Mouse (Mus musculus) ovary, postnatal 10 days (tissue): ENCODE data around the gene Parp8.

Experiments used
- DNase-seq: peaks from one replicate; pipeline ENCODE4 v3.0.0; 2022; ENCODE audit warnings: low spot score

Parp8 gene

GRCm38 (mm10) chr13:116870221-116870620, 155.1 kb downstream of the Parp8 start:
- DNase-seq: no peak

DNA sequence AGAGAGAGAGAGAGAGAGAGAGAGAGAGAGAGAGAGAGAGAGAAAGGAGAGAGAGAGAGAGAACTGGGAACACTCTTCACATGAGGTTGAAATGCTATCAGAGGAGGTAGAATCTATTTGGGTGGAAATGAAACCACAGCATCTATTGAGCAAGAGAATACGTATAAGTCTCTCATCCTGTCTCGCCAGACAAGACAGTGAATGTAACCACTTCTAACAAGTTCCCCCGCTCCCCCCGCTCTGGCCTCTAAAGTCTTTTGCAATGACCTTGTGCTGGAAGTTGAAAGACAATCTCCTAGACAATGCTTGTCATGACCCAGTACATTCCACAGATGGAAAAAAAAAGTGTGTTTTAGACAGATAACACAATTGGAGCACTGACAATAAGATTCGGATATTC, 181.4 kb downstream of the Parp8 start:
- DNase-seq: no peak

DNA sequence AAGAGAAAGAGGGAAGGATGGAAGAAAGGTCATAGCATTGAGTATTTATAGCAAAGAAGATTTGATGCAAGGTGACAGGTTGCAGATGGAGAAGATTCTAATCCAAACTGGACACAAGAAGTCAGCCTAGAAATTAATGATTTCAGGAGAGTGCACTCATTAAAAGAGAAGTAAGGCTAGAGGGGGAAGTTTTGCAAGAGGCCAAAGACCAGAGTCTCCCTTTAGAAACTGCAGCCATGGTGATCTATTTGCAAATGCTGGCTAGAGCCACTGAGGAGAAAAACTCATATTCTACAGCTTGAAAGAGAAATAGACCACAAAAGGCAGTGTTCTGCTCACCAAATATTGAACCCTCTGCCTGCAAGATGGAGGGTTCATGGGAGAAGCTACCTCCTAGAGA, 194.4 kb downstream of the Parp8 start:
- no peak for DNase-seq

DNA sequence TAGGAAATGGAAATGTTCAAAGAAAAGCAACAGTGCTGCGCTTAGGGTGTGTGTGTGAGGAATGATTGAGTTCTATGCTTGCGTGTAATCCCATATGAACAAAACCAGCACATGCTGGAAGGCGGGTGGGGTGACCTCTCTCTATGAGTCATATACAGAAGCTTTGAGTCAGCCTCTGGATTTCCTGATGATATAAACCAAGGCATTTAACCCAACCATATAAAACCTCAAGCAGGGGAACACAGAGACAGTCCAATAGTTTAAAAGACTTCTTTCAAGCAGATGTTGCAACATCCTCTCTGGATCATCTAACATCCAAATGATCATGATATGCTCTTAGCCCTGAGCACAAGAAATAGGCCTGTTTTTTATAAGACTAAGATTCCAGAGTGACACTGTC, 196.3 kb downstream of the Parp8 start:
- no peak for DNase-seq

DNA sequence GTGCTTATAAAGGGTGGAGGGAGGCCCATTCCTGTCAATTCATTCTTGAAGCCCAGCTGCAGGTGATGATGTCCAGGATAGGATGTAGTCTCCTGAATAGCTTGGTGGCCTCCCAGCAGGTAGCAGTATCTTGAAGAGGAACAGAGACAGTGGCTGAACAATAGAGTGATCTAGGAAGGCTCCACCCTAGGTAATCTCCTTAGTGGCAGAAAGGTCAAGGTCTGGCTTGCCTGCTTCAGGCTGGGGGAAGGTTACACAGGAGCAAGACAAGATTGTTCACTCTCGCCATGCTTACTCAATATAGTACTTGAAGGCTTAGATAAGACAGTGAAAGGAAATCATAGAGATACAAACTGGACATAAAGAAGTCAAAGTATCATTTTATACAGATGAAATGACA, 213.9 kb downstream of the Parp8 start:
- no peak for DNase-seq
